Mouse (Mus musculus) heart, adult 2 months (tissue): ENCODE results near the gene Gprc5a. TPM values are rescaled to one million over a fixed set of nuclear protein-coding genes. Genes with fewer than 3 reads are reported as not detected.

ENCODE experiments used
- DNase-seq, 2 experiments: peaks; one replicate each; pipeline ENCODE4 v3.0.0; 2021
- H3K27ac ChIP-seq: fragments of 200-600 bp; 2 replicates; pipeline ENCODE4 v1.8.1; 2022
- H3K27me3 ChIP-seq: fragments of 200-500 bp; 2 replicates; pipeline ENCODE4 v1.6.1; 2012; ENCODE audit warnings: mild to moderate bottlenecking, low read length, inconsistent platforms, mixed read lengths; ENCODE audit not compliant: control insufficient read depth, insufficient read depth
- H3K36me3 ChIP-seq: fragments of 200-500 bp; 2 replicates; pipeline ENCODE4 v1.6.1; 2012; ENCODE audit warnings: low read length, inconsistent platforms; ENCODE audit not compliant: control insufficient read depth, insufficient read depth
- H3K4me1 ChIP-seq: fragments of 200-500 bp; 2 replicates; pipeline ENCODE4 v1.6.1; 2011; ENCODE audit warnings: low read length; ENCODE audit not compliant: control insufficient read depth, insufficient read depth
- H3K4me3 ChIP-seq: fragments of 200-600 bp; 2 replicates; pipeline ENCODE4 v1.8.1; 2022
- H3K79me2 ChIP-seq: fragments of 200-500 bp; replicated peaks from 2 replicates; pipeline ENCODE4 v1.6.1; 2012; ENCODE audit warnings: mild to moderate bottlenecking, inconsistent platforms, low read length, moderate library complexity, mixed read lengths; ENCODE audit not compliant: control insufficient read depth, insufficient read depth
- H3K9ac ChIP-seq: fragments of 200-500 bp; 2 replicates; pipeline ENCODE4 v1.6.1; 2012; ENCODE audit warnings: low read depth, mild to moderate bottlenecking, control low read depth, inconsistent platforms, low read length, mixed read lengths
- CTCF ChIP-seq: fragments of 200-600 bp; IDR thresholded peaks from 2 replicates; pipeline ENCODE4 v1.8.1; 2022; ENCODE audit warnings: antibody characterized with exemption, mild to moderate bottlenecking, moderate library complexity
- EP300 ChIP-seq: fragments of 200-500 bp; IDR thresholded peaks from 2 replicates; pipeline ENCODE4 v1.6.1; 2011; ENCODE audit warnings: low read depth, low read length, control low read depth; ENCODE audit not compliant: insufficient read depth
- POLR2A ChIP-seq: fragments of 200-500 bp; IDR thresholded peaks from 2 replicates; pipeline ENCODE4 v1.6.1; 2011; ENCODE audit warnings: mild to moderate bottlenecking, low read depth, low read length, control low read depth; ENCODE audit not compliant: insufficient read depth
- WGBS: fragments of 180-500 bp; shearing (Covaris S2); methylation state at CpG from one replicate; pipeline ENCODE4 v1.1.7; 2018; 5-methylcytosine and 5-hydroxymethylcytosine counted together
- intact Hi-C: fragments of 180-260 bp; cut with DNase I; formaldehyde crosslinking; loops from one replicate; pipeline ENCODE4 v1.15.1; 2025
- polyA plus RNA-seq: library from polyadenylated mRNA; depleted of rRNA; stranded (reverse); fragments of >200 nt; gene quantifications from 2 replicates; pipeline ENCODE4 v1.2.3, GENCODE M21; 2012
- total RNA-seq, 2 experiments: library from RNA; stranded (reverse); gene quantifications; 2 replicates each; pipeline ENCODE4 v1.2.3; 2021

The Gprc5a gene
- total and polyA plus RNA-seq, 3 experiments = 1.2 to 3.4 (median 2.9) TPM

DNA sequence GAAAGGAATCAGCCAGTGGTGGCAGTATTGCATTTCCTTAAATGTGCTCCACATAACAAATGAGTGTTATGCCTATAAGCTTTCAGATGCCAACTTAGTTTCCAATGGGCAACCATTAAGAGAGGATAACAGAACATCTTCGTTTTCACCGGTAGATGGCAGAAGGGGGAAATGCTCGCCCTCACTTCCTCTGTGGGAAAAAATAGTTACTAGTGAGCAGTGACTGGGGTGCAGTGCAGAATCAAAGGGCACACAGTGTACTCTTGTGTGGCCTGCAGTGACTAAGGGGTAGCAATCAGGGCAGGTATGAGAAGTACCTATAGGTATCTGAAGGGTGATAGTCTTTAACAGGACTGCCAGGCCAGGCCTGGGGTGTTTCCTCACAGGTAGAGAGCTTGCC is 39.2 kb upstream of the Gprc5a start:
- Histone ChIP-seq H3K27ac (no peak overlapping the region), H3K79me2 (no peaks in the 10 kb centered on the region), H3K9ac (no peak overlapping the region), H3K4me3 (no peak overlapping the region), H3K36me3 (no peaks in the 10 kb centered on the region; the same call in 1 of the 2 replicates), H3K27me3 (no peaks in the 10 kb centered on the region), H3K4me1 (peaks cover 2% of the 10 kb centered on the region; the same call in 1 of the 2 replicates)
- TF ChIP-seq CTCF = peak; percentile 80
- no peak for TF ChIP-seq POLR2A
- TF ChIP-seq EP300 = no peak
- peak in 1 of 2 experiments; percentile 20 for DNase-seq
- WGBS = 4% methylated on average over 3 of the region's 3 CpGs
- intact Hi-C loops = loop anchor here (1.0 to 5.0 kb wide), 2 partner anchors 56 to 118 kb away; no protein-coding TSS in a partner anchor

DNA sequence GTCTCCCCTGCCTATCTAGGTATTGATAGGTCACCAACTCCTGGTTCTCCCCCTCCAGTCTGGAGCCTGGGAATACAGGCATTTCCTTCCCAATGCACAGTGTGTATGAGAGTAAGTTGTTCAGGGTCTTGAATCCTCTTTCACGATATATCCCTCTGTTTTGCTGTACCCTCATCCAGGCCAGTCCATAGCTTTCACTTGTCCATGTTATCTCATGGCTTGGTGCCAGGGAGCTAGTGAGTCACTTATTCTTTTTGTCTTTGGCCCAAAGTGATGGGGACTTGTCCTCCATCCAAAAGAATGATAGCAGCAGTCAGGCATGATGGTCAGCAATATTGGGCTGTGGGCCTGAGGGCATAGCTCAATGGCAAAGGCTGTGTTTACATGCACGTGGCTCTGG is 38.7 kb upstream of the Gprc5a start:
- DNase-seq = no peak
- no peak overlapping the region for H3K27ac ChIP-seq
- no peaks in the 10 kb centered on the region for H3K27me3 ChIP-seq
- peaks cover 2% of the 10 kb centered on the region; the same call in 1 of the 2 replicates for H3K4me1 ChIP-seq
- WGBS = 39% methylated on average over 2 of the region's 2 CpGs
- intact Hi-C loops = loop anchor here (1.0 to 5.0 kb wide), 2 partner anchors 56 to 118 kb away; no protein-coding TSS in a partner anchor
- H3K79me2 ChIP-seq = no peaks in the 10 kb centered on the region
- TF ChIP-seq POLR2A (no peak), CTCF (no peak), EP300 (no peak)
- no peaks in the 10 kb centered on the region; the same call in 1 of the 2 replicates for H3K36me3 ChIP-seq
- no peak overlapping the region for H3K4me3 ChIP-seq
- no peak overlapping the region for H3K9ac ChIP-seq

DNA sequence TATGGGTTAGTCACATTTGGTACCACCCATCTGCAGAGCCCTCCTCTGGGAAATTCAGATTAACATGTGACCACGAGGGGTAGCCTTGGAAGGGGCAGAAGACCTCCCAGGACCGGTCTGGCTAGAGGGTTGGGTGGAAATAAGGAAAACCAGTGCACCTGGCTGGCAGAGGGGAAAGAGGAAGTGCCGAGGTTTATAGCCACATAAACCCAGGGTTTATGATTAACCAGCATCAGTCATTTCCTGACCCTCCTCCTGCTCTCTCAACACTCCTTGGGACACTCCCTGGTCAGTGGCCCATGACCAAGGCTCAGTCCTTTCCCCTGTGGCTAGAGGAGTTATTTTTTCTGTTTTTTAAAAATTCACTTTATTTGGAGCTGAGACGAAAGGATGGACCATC is 36.2 kb upstream of the Gprc5a start:
- intact Hi-C loops = loop anchor here (5.0 kb wide), 1 partner anchor 53 kb away; no protein-coding TSS in a partner anchor
- peaks cover 2% of the 10 kb centered on the region; the same call in 1 of the 2 replicates for H3K4me1 ChIP-seq
- H3K79me2 ChIP-seq = no peaks in the 10 kb centered on the region
- no peak overlapping the region for H3K27ac ChIP-seq
- no peak overlapping the region for H3K9ac ChIP-seq
- H3K4me3 ChIP-seq = no peak overlapping the region
- no peak for DNase-seq
- 62% methylated on average over 4 of the region's 4 CpGs for WGBS
- TF ChIP-seq EP300 (no peak), CTCF (no peak), POLR2A (no peak)
- H3K36me3 ChIP-seq = no peaks in the 10 kb centered on the region
- no peaks in the 10 kb centered on the region for H3K27me3 ChIP-seq

DNA sequence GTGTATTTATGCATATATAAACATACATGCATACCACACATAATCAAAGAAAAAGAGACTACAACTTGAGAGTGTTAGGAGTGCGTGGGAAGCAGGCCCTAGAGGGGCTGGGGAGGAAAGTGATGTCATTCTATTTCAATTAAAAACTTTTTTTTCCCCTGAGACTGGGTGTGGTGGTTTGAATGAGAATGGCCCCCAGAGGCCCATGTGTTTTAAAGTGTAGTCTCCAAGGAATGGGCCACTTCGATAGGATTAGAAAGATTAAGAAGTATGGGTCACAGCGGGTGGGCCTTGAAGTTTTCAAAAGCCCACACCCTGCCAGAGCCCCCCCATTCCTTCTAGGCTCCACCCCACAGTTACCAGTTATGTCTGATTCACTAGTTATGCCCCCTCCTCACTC is 26.8 kb upstream of the Gprc5a start:
- WGBS = 49% methylated on average over 3 of the region's 3 CpGs

DNA sequence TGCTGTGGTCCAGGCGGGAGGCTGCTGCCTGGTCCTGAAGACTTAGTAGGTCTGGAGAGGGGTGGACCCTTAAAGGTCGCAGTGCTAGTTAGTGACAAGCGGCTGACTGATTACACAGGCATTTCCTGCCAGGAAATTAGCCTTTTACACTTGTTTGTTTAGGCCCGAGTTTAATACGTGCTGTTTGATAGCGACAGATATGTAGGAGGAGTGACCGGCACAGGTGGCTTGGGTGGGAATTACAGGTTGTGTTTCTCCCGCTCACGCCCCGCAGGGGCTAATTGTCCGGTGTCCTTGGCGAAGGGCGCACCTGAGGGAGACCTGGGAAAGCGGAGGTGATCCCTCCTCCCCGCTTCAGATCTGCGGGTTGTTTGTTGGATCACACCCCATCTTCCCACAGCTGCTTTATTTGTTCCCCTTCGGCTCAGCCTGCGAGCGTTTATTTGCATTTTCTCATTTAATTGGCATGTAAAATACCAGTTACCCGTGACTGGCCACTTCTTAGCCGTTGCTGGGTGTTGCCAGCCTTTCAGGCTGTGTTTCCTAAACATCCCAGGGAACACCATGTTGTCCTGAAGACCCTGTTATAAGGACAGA is 25.1 kb upstream of the Gprc5a start:
- H3K27ac ChIP-seq = no peak overlapping the region
- H3K79me2 ChIP-seq = no peaks in the 10 kb centered on the region
- H3K27me3 ChIP-seq = no peaks in the 10 kb centered on the region
- WGBS = 6% methylated on average over 21 of the region's 21 CpGs
- H3K4me3 ChIP-seq = 0 out of 2 replicates have a peak overlapping the region, but pooled peaks have one; percentile 1
- DNase-seq = no peak
- intact Hi-C loops = no loop called here
- H3K9ac ChIP-seq = no peak overlapping the region
- no peaks in the 10 kb centered on the region for H3K4me1 ChIP-seq
- TF ChIP-seq CTCF (no peak), POLR2A (no peak), EP300 (no peak)
- H3K36me3 ChIP-seq = no peaks in the 10 kb centered on the region

More for the DNA sequence above, 26.8 kb upstream of the Gprc5a start:
- H3K79me2 ChIP-seq = no peaks in the 10 kb centered on the region
- no peaks in the 10 kb centered on the region for H3K4me1 ChIP-seq
- TF ChIP-seq EP300 (no peak), POLR2A (no peak), CTCF (no peak)
- no peak overlapping the region for H3K9ac ChIP-seq
- H3K27me3 ChIP-seq = no peaks in the 10 kb centered on the region
- H3K27ac ChIP-seq = no peak overlapping the region
- intact Hi-C loops = no loop called here
- H3K36me3 ChIP-seq = no peaks in the 10 kb centered on the region
- H3K4me3 ChIP-seq = no peak overlapping the region
- DNase-seq = no peak

DNA sequence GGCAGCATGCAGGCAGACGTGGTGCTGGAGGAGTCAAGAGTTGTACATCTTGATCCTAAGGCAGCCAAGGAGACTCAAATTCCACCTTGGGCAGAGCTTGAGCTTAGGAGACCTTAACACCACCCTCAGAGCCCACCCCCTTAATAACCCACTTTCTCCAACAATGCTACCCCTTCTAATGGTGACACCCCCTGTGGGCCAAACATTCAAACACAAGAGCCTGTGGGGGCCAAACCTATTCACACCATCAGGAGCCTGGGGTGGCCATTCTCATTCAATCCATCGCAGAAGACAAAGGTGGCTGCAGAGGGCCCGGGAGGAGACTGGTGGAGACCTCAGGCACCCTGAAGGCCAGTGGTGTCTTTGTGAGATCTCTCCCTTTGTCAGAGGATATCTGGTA is 23.5 kb upstream of the Gprc5a start:
- H3K9ac ChIP-seq = no peak overlapping the region
- WGBS = 89% methylated on average over 3 of the region's 3 CpGs
- no peak for TF ChIP-seq CTCF
- no peak overlapping the region for H3K27ac ChIP-seq
- no peak for DNase-seq
- intact Hi-C loops = no loop called here
- no peaks in the 10 kb centered on the region for H3K79me2 ChIP-seq
- H3K4me1 ChIP-seq = no peaks in the 10 kb centered on the region
- H3K27me3 ChIP-seq = no peaks in the 10 kb centered on the region
- no peaks in the 10 kb centered on the region for H3K36me3 ChIP-seq
- H3K4me3 ChIP-seq = no peak overlapping the region

DNA sequence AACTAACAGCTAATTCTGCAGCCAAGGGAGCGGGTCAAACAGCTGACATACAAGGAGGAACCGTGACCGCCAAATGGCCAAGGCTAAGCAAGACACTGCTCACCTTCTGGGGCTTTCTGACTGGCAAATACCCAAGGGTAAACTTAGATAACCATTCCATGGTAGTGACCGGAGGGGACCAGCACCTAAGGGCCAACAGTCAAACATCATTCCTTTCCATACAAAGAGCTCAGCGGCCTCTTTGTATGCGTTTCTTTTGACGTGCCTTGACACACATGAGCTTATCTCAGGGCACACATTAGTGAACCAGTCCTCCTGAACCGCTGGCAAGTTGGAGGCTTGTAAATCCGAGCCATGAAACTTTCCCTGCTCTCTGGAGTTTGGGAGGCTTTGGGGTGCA is 18.2 kb upstream of the Gprc5a start:
- Histone ChIP-seq H3K36me3 (no peaks in the 10 kb centered on the region), H3K9ac (no peak overlapping the region), H3K27ac (no peak overlapping the region), H3K27me3 (no peaks in the 10 kb centered on the region), H3K4me1 (no peaks in the 10 kb centered on the region; the same call in 1 of the 2 replicates), H3K79me2 (no peaks in the 10 kb centered on the region), H3K4me3 (no peak overlapping the region)
- no peak for DNase-seq
- intact Hi-C loops = no loop called here
- 65% methylated on average over 9 of the region's 9 CpGs for WGBS
- TF ChIP-seq CTCF (no peak), POLR2A (no peak), EP300 (no peak)
